In genomic region chr11:113807086-113807485, GRCm38 (mm10) we compare ENCODE assay signal across 8 mouse cellular contexts. TPM values are rescaled to one million over a fixed set of nuclear protein-coding genes. Genes with fewer than 3 reads are reported as not detected.
DNase-seq lines count a peak whose midpoint lies in the region; ATAC-seq and TF ChIP-seq lines count a peak whose summit lies in the region.

No protein-coding gene starts in this region.

- no peak overlapping the region for H3K4me2 ChIP-seq in intestine, embryonic 15.5 days (replicated peaks)
- no peak overlapping the region for H3K4me2 ChIP-seq in liver, postnatal 0 days (ENCODE audit: low read depth, low read length)
- no peak overlapping the region for H3K4me2 ChIP-seq in stomach, embryonic 16.5 days (ENCODE audit: low read depth, low read length)

- H3K36me3 ChIP-seq in intestine, embryonic 15.5 days, result no peaks in the 10 kb centered on the region
- no peaks in the 10 kb centered on the region for H3K36me3 ChIP-seq in liver, postnatal 0 days (replicated peaks; ENCODE audit: insufficient read depth, low read length)
- H3K36me3 ChIP-seq in stomach, embryonic 16.5 days (ENCODE audit: control insufficient read depth, insufficient read depth, low read length), result no peaks in the 10 kb centered on the region

- no peaks in the 10 kb centered on the region for H3K27me3 ChIP-seq in intestine, embryonic 15.5 days (replicated peaks)
- no peaks in the 10 kb centered on the region for H3K27me3 ChIP-seq in liver, postnatal 0 days (ENCODE audit: insufficient read depth, low read length)
- no peaks in the 10 kb centered on the region for H3K27me3 ChIP-seq in stomach, embryonic 16.5 days (ENCODE audit: control insufficient read depth, insufficient read depth, low read length)

- TF ChIP-seq CTCF in liver, postnatal 0 days (IDR thresholded peaks at IDR 0.05; ENCODE audit: low read depth), result no peak

- H3K9me3 ChIP-seq in intestine, embryonic 15.5 days, result no peaks in the 10 kb centered on the region
- H3K9me3 ChIP-seq in liver, postnatal 0 days (ENCODE audit: low read length), result no peaks in the 10 kb centered on the region
- no peaks in the 10 kb centered on the region for H3K9me3 ChIP-seq in stomach, embryonic 16.5 days (replicated peaks; ENCODE audit: control insufficient read depth, low read length)

- peak; percentile 93 for TF ChIP-seq EP300 in liver, postnatal 0 days (IDR thresholded peaks at IDR 0.05; ENCODE audit: low read depth)

- peaks cover 9% of the 10 kb centered on the region for H3K4me1 ChIP-seq in brown adipose tissue, adult 24 weeks (ENCODE audit: control insufficient read depth, insufficient read depth, insufficient read length, low read length)
- H3K4me1 ChIP-seq in intestine, embryonic 15.5 days (replicated peaks), result peaks cover 39% of the 10 kb centered on the region
- peaks cover 8% of the 10 kb centered on the region; the same call in 1 of the 2 replicates for H3K4me1 ChIP-seq in liver, postnatal 0 days (ENCODE audit: insufficient read depth)
- peaks cover 28% of the 10 kb centered on the region for H3K4me1 ChIP-seq in stomach, embryonic 16.5 days (ENCODE audit: control insufficient read depth, insufficient read depth, low read length)

- H3K27ac ChIP-seq in brown adipose tissue, adult 24 weeks (replicated peaks; ENCODE audit: low read depth, low read length), result peak overlapping the region; percentile 91
- H3K27ac ChIP-seq in intestine, embryonic 15.5 days, result peak overlapping the region; percentile 46; the same call in 1 of the 2 replicates
- H3K27ac ChIP-seq in liver, postnatal 0 days (ENCODE audit: low read depth), result no peak overlapping the region
- no peak overlapping the region for H3K27ac ChIP-seq in stomach, embryonic 16.5 days (ENCODE audit: low read length)

- 37% methylated on average over 9 of the region's 9 CpGs for WGBS in intestine, embryonic 15.5 days
- WGBS in liver, postnatal 0 days (ENCODE audit: insufficient replicate concordance), result 43% methylated on average over 9 of the region's 9 CpGs
- 45% methylated on average over 9 of the region's 9 CpGs for WGBS in stomach, embryonic 16.5 days

- intact Hi-C loops in left cerebral cortex, postnatal 36 days (cut with DNase I), result loop anchor here (2.0 to 10.0 kb wide), 3 partner anchors 56 to 632 kb away; partner anchors contain the start of gene Cdc42ep4

- no peak for ATAC-seq in intestine, embryonic 15.5 days
- ATAC-seq in liver, postnatal 0 days, result peak; percentile 73
- ATAC-seq in stomach, embryonic 16.5 days (ENCODE audit: insufficient read depth, low FRiP score), result peak; percentile 14; the same call in 1 of the 2 replicates
- ATAC-seq in erythroid progenitor cell, adult 5-6 weeks (replicated peaks; ENCODE audit: low FRiP score, poor library complexity, severe bottlenecking), result no peak
- ATAC-seq in monocyte, adult 5-6 weeks (replicated peaks; ENCODE audit: insufficient number of reproducible peaks, low FRiP score, low TSS enrichment, poor library complexity, severe bottlenecking), result no peak

- no peak overlapping the region for H3K9ac ChIP-seq in intestine, embryonic 15.5 days
- no peak overlapping the region for H3K9ac ChIP-seq in liver, postnatal 0 days (replicated peaks)
- H3K9ac ChIP-seq in stomach, embryonic 16.5 days (ENCODE audit: low read length), result 0 out of 2 replicates have a peak overlapping the region, but pooled peaks have one; percentile 32

- no peak overlapping the region for H3K4me3 ChIP-seq in brown adipose tissue, adult 24 weeks (ENCODE audit: insufficient read depth, low read depth, low read length)
- H3K4me3 ChIP-seq in intestine, embryonic 15.5 days (replicated peaks), result no peak overlapping the region
- no peak overlapping the region for H3K4me3 ChIP-seq in liver, postnatal 0 days (ENCODE audit: low read depth, low read length)
- no peak overlapping the region for H3K4me3 ChIP-seq in stomach, embryonic 16.5 days (replicated peaks; ENCODE audit: low read length)

- DNase-seq in adrenal gland, adult 8-10 months, result peak; percentile 71
- peak; percentile 49 for DNase-seq in liver, postnatal 0 days
- no peak for DNase-seq in left cerebral cortex, postnatal 36 days (ENCODE audit: low spot score in 2 of 2)

RNA-seq across cellular contexts. Expression of gene Cdc42ep4, which starts 55.4 kb away (rescaled TPM):
- total RNA-seq in adrenal gland, adult 8-10 months (2022), result 100 to 1,000 TPM in 2 of 4 experiments, 10 to 100 TPM in 2; 90.2 to 151 (median 111) TPM
- 8.7 and 16.3 TPM in 2 replicates for polyA plus RNA-seq in brown adipose tissue, adult 24 weeks (2012; ENCODE audit: insufficient read depth, insufficient read length, missing spikeins)
- 54.4 and 57.8 TPM in 2 replicates for polyA plus RNA-seq in intestine, embryonic 15.5 days (2015; fragmentation: Nextera tagmentation; extraction: Ambion mirVana)
- 12.4 and 13.7 TPM in 2 replicates for polyA plus RNA-seq in liver, postnatal 0 days (2015; fragmentation: Nextera tagmentation; extraction: Ambion mirVana)
- polyA plus RNA-seq in stomach, embryonic 16.5 days (2015; fragmentation: Nextera tagmentation; extraction: Ambion mirVana), result 59.7 and 62.0 TPM in 2 replicates
- 10 to 100 TPM; 21.9 to 29.8 TPM for total RNA-seq in left cerebral cortex, postnatal 36 days (2021)
- 18.0 and 19.8 TPM in 2 replicates for total RNA-seq in erythroid progenitor cell, adult 5-6 weeks (2015; ENCODE audit: low replicate concordance)
- total RNA-seq in erythroid progenitor cell, adult 5-6 weeks (2017; ENCODE audit: low replicate concordance), result 31.3 and 33.8 TPM in 2 replicates
- 12.2 to 24.2 TPM (median 16.6 TPM) in 3 replicates for total RNA-seq in monocyte, adult 5-6 weeks (2017)

Comparison
In these comparisons a context has a peak if more than half of its experiments do, and no peak if none do; other contexts are left out.
1. DNase-seq: peak in adrenal gland, adult 8-10 months (single experiment) and liver, postnatal 0 days (single experiment); none in left cerebral cortex, postnatal 36 days (0 of 2).
2. H3K27ac ChIP-seq: peak in brown adipose tissue, adult 24 weeks (single experiment) and intestine, embryonic 15.5 days (single experiment); none in liver, postnatal 0 days (single experiment) and stomach, embryonic 16.5 days (single experiment).
3. ATAC-seq: peak in liver, postnatal 0 days (single experiment) and stomach, embryonic 16.5 days (single experiment); none in intestine, embryonic 15.5 days (single experiment), erythroid progenitor cell, adult 5-6 weeks (single experiment) and monocyte, adult 5-6 weeks (single experiment).